Mouse (Mus musculus) forebrain, embryonic 16.5 days (tissue): ENCODE measurements around the gene Pi4k2a. TPM values are rescaled to one million over a fixed set of nuclear protein-coding genes. Genes with fewer than 3 reads are reported as not detected.

Experiments
- ATAC-seq: fragments of 200-750 bp; cut with Nextera tagmentation; 2 replicates; pipeline ENCODE4 v1.8.0; 2017; ENCODE audit warnings: mild to moderate bottlenecking, moderate library complexity
- H3K27ac ChIP-seq: fragments of 300-500 bp; sonication (generic); 2 replicates; pipeline ENCODE4 v1.5.1; 2014; ENCODE audit warnings: low read length, control low read depth
- H3K27me3 ChIP-seq: fragments of 300-500 bp; sonication (generic); replicated peaks from 2 replicates; pipeline ENCODE4 v1.6.1; 2014; ENCODE audit warnings: low read length; ENCODE audit not compliant: control insufficient read depth, insufficient read depth
- H3K36me3 ChIP-seq: fragments of 300-500 bp; sonication (generic); 2 replicates; pipeline ENCODE4 v1.6.1; 2014; ENCODE audit not compliant: control insufficient read depth, insufficient read depth
- H3K4me1 ChIP-seq: fragments of 300-500 bp; sonication (generic); replicated peaks from 2 replicates; pipeline ENCODE4 v1.6.1; 2014; ENCODE audit warnings: low read length; ENCODE audit not compliant: control insufficient read depth, insufficient read depth
- H3K4me2 ChIP-seq: fragments of 300-500 bp; sonication (generic); 2 replicates; pipeline ENCODE4 v1.6.1; 2014; ENCODE audit warnings: mild to moderate bottlenecking, low read length, control low read depth
- H3K4me3 ChIP-seq: fragments of 300-500 bp; sonication (generic); replicated peaks from 2 replicates; pipeline ENCODE4 v1.5.1; 2014; ENCODE audit warnings: mild to moderate bottlenecking, low read length, control low read depth
- H3K9ac ChIP-seq: fragments of 300-500 bp; sonication (generic); replicated peaks from 2 replicates; pipeline ENCODE4 v1.6.1; 2014; ENCODE audit warnings: low read depth, low read length, control low read depth
- H3K9me3 ChIP-seq: fragments of 300-500 bp; sonication (generic); 2 replicates; pipeline ENCODE4 v1.6.1; 2016; ENCODE audit warnings: low read length; ENCODE audit not compliant: control insufficient read depth
- WGBS: fragments of 180-500 bp; shearing (Covaris S2); extraction: QIAGEN DNeasy Blood & Tissue Kit; methylation state at CpG from one replicate; pipeline ENCODE4 v1.1.7; 2014; 5-methylcytosine and 5-hydroxymethylcytosine counted together
- polyA plus RNA-seq: library from polyadenylated mRNA; unstranded; fragments of >200 nt; fragmentation: Nextera tagmentation; extraction: Ambion mirVana; gene quantifications from 2 replicates; pipeline ENCODE4 v1.2.1, GENCODE M21; 2015

Pi4k2a gene
- polyA plus RNA-seq, 1 experiment from 2014 or later: 28.8 TPM

DNA sequence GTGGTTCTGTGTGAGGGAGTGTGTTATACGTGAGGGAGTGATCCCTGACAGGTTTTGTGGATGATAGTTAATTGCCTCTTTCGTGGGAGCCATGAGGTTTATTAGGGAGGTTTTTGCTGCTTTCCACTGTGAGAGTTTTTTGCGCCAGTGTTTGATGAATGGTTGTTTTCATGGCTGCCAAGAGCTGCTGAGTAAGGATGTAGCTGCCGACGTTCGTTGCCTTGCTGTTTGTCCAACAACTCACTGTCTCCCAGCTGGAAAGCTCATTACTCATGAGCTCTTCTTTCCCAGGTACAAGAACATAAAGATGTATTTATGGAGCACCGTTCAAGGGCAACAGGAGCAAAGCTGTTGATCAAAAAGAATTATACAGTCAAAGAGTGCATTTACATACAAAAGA lies 73.9 kb downstream of the Pi4k2a start:
- 0 out of 2 replicates have a peak, but pooled peaks cover 5% of the 10 kb centered on the region for H3K27me3 ChIP-seq
- H3K36me3 ChIP-seq: no peaks in the 10 kb centered on the region
- peaks cover 13% of the 10 kb centered on the region for H3K4me1 ChIP-seq
- no peak overlapping the region for H3K27ac ChIP-seq
- H3K9me3 ChIP-seq: no peaks in the 10 kb centered on the region
- no peak overlapping the region for H3K9ac ChIP-seq
- no peak for ATAC-seq
- 10% methylated on average over 7 of the region's 7 CpGs for WGBS
- H3K4me2 ChIP-seq: peak overlapping the region; percentile 7; the same call in 1 of the 2 replicates
- no peak overlapping the region for H3K4me3 ChIP-seq

DNA sequence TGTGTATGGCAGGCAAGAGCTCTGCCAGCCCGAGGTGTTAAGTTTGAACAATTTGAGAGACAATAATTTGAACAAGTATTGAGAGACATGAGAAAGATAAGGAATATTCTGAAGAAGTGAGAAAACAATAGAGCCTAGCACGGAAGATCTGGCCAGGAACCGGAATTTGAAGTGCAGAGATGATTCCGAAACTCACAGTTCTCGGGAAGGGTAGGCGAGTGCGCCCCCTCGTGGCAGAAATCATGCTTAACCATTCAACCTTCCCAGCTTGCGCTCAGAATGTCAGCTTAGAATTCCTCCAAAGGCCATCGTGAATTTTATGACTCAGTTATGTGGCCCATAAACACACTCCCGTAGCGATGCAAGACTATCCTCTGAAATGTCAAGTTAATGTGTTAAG lies 75.9 kb downstream of the Pi4k2a start:
- Histone ChIP-seq H3K9ac (no peak overlapping the region), H3K27ac (no peak overlapping the region), H3K4me3 (peak overlapping the region; percentile 20), H3K36me3 (no peaks in the 10 kb centered on the region), H3K27me3 (0 out of 2 replicates have a peak, but pooled peaks cover 5% of the 10 kb centered on the region), H3K9me3 (no peaks in the 10 kb centered on the region), H3K4me2 (peak overlapping the region; percentile 39), H3K4me1 (peaks cover 23% of the 10 kb centered on the region)
- no peak for ATAC-seq
- 5% methylated on average over 12 of the region's 12 CpGs for WGBS

DNA sequence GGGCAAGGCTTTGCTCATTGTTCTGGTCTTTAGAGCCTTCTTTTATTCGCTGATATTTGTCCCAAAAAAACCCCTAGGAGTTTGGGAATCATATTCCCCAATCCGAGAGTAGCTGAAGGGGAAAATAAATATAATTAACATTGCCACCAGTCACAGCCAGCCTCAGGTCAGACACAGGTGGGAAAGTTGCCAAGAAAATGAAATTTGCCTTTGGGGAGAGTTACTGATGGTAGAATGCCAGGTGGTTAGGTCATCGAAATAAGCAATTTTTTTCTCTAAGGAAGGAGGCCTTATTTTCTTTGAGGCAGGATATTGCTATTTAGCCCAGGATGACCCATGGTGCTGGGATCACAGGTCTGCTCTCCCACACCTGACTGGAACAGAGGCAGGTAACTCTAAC lies 76.5 kb downstream of the Pi4k2a start:
- 0 out of 2 replicates have a peak, but pooled peaks cover 5% of the 10 kb centered on the region for H3K27me3 ChIP-seq
- ATAC-seq: no peak
- H3K4me1 ChIP-seq: peaks cover 30% of the 10 kb centered on the region
- no peak overlapping the region for H3K27ac ChIP-seq
- no peak overlapping the region for H3K9ac ChIP-seq
- H3K36me3 ChIP-seq: no peaks in the 10 kb centered on the region
- no peaks in the 10 kb centered on the region for H3K9me3 ChIP-seq
- WGBS: 57% methylated on average over 3 of the region's 3 CpGs
- H3K4me2 ChIP-seq: no peak overlapping the region
- H3K4me3 ChIP-seq: no peak overlapping the region

DNA sequence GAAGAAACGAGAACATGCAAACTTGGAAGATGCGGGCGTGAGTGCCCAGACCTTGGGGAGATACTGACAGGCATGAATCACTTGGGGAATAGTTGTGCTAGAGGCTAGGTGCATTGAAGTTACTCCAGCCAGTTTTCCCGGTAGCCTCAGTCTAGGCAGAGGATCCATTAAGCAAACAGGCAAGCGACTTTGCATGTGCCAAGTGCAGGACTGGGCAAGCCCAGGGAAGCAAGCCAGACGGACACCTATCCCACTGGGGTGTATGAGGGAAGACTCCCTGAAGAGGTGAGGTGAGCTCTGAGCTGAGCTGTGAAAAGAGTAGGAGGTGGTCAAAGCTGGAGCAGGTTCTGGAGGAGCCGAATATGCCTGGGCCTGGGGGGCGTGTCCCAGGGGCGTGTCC lies 77.2 kb downstream of the Pi4k2a start:
- H3K27ac ChIP-seq: no peak overlapping the region
- no peaks in the 10 kb centered on the region for H3K9me3 ChIP-seq
- H3K9ac ChIP-seq: no peak overlapping the region
- H3K36me3 ChIP-seq: no peaks in the 10 kb centered on the region
- no peak for ATAC-seq
- WGBS: 75% methylated on average over 9 of the region's 9 CpGs
- H3K27me3 ChIP-seq: 0 out of 2 replicates have a peak, but pooled peaks cover 3% of the 10 kb centered on the region
- H3K4me2 ChIP-seq: no peak overlapping the region
- H3K4me1 ChIP-seq: peaks cover 34% of the 10 kb centered on the region
- no peak overlapping the region for H3K4me3 ChIP-seq

DNA sequence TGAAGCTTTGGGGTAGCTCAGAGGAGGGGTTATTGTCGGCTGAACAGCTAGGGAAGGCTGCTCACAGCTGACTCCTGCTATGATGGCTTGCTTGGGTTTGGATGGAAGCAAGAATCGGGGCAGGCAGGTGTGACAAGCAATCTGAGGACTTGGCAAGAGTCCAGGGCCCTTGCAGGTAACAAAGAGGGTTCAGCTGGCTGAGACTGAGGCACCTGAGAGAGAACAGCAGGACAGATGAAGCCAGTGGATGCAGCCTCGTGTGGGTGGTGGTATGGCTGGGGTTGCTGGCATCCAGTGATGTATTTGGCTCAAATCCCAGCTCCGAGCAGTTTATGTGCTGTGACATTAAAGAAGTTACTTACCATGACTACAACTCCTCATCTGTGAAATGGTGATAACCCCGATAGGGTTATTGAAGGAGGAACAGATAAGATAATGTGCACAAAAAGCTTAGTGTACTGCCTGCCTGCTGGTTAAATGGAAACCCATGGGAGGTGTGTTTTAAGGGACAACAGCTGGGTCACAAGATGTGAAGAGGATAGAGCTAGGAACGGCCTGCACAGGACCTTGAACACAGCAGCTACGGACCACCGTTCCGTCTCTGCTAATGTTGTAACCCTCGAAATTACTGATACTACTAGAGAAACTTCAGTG lies 79.2 kb downstream of the Pi4k2a start:
- Histone ChIP-seq H3K9me3 (no peaks in the 10 kb centered on the region), H3K4me2 (no peak overlapping the region), H3K27ac (no peak overlapping the region), H3K9ac (no peak overlapping the region), H3K4me1 (peaks cover 27% of the 10 kb centered on the region), H3K27me3 (0 out of 2 replicates have a peak, but pooled peaks cover 3% of the 10 kb centered on the region), H3K36me3 (no peaks in the 10 kb centered on the region), H3K4me3 (no peak overlapping the region)
- ATAC-seq: no peak
- 75% methylated on average over 10 of the region's 10 CpGs for WGBS

DNA sequence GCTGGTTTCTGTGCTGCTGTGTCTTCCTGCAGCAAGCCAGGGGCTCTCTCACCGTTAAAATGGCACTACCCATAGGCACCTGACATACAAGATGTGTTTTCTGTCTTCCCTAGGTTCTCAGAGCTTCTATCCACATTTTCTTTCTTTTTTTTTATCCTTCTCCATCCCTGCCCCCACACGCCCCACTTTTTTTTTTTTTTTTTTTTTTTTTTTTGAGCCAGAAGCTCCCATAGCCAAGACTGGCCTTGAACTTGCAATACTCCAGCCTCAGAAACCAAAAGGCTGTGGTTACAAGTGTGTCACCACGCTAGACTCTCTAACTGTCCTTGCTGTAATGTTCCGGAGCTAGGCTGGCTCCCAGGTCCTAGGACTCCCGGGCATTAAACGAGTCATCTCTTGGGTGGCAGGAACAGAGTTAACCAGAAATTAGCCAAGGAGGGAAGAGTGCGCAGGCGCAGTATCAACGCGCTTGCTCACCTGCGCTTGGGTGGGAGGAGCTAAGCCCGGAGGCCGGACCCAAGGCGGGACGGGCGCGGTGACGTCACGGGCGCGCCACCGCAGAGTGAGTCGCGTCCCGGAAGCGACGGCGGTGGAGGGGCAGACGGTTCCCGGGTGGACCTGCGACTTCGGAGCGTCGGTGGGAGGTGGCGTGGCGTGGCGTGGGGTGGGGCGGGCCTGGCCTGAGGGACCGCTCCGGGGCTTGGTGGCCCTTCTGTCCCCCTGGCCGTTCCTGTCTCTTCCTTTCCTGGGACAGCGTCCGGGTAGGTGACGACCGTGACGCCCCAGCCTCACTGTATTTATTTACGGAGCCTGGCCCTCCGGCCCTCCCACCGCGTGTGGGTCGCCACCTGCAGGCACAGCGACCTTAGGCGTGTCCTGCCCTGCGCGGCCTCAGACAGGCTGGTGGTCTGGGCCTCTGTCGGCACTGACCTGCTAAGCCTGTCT lies 80.0 kb downstream of the Pi4k2a start:
- no peak overlapping the region for H3K27ac ChIP-seq
- H3K27me3 ChIP-seq: 0 out of 2 replicates have a peak, but pooled peaks cover 3% of the 10 kb centered on the region
- peaks cover 27% of the 10 kb centered on the region for H3K4me1 ChIP-seq
- peak overlapping the region; percentile 61 for H3K4me3 ChIP-seq
- H3K9ac ChIP-seq: peak overlapping the region; percentile 78
- ATAC-seq: peak; percentile 93
- H3K4me2 ChIP-seq: peak overlapping the region; percentile 93
- no peaks in the 10 kb centered on the region for H3K9me3 ChIP-seq
- WGBS: 3% methylated on average over 47 of the region's 56 CpGs
- no peaks in the 10 kb centered on the region for H3K36me3 ChIP-seq

Other genes with a start within 250 kb of the Pi4k2a start
- 10.4 and 12.2 TPM in 2 replicates for gene Frat2, start 242.3 kb upstream of the Pi4k2a start, polyA plus RNA-seq
- 19.5 and 21.0 TPM in 2 replicates for gene Rrp12, start 194.3 kb upstream of the Pi4k2a start, polyA plus RNA-seq
- 480 and 488 TPM in 2 replicates for gene Pgam1, start 178.5 kb upstream of the Pi4k2a start, polyA plus RNA-seq
- 71.0 and 72.3 TPM in 2 replicates for gene Exosc1, start 157.0 kb upstream of the Pi4k2a start, polyA plus RNA-seq
- gene Zdhhc16, start 157.0 kb upstream of the Pi4k2a start, polyA plus RNA-seq: 90.2 and 99.3 TPM in 2 replicates
- gene Mms19, start 109.3 kb upstream of the Pi4k2a start, polyA plus RNA-seq: 35.0 and 39.4 TPM in 2 replicates
- gene Ubtd1, start 108.7 kb upstream of the Pi4k2a start, polyA plus RNA-seq: 8.0 and 8.7 TPM in 2 replicates
- gene Ankrd2, start 54.5 kb upstream of the Pi4k2a start, polyA plus RNA-seq: 0.30 and 0.51 TPM in 2 replicates
- gene Hoga1, start 44.9 kb upstream of the Pi4k2a start, polyA plus RNA-seq: 0.66 and 0.82 TPM in 2 replicates
- gene 4933411K16Rik, start 38.2 kb upstream of the Pi4k2a start, polyA plus RNA-seq: not detected in 2 replicates
- 181 and 182 TPM in 2 replicates for gene Morn4, start 4.1 kb upstream of the Pi4k2a start, polyA plus RNA-seq
- 7.4 and 7.5 TPM in 2 replicates for gene Avpi1, start 38.6 kb downstream of the Pi4k2a start, polyA plus RNA-seq
- gene Marveld1, start 56.9 kb downstream of the Pi4k2a start, polyA plus RNA-seq: 1.5 and 2.0 TPM in 2 replicates
- gene Zfyve27, start 73.5 kb downstream of the Pi4k2a start, polyA plus RNA-seq: 65.4 and 78.7 TPM in 2 replicates
- 1.2 and 1.5 TPM in 2 replicates for gene Sfrp5, start 111.8 kb downstream of the Pi4k2a start, polyA plus RNA-seq
- gene Golga7b, start 157.1 kb downstream of the Pi4k2a start, polyA plus RNA-seq: 29.5 and 41.0 TPM in 2 replicates